Mouse (Mus musculus): ENCODE measurements around the gene Ssr2. TPM values are rescaled to one million over a fixed set of nuclear protein-coding genes. Genes with fewer than 3 reads are reported as not detected.

Gene Ssr2
- 56.5 TPM for polyA plus RNA-seq (2017; shearing (Covaris generic))

GRCm38 (mm10) chr3:88575540-88575939, at the start of gene Ssr2:
Gene Ssr2 (plus strand): TSS chr3:88575876.

GRCm38 (mm10) chr3:88532299-88532674, 43.4 kb upstream of the Ssr2 start, which contains the start of gene Mex3a:
Gene Mex3a (plus strand): TSS chr3:88532395.

GRCm38 (mm10) chr3:88548180-88548917, 27.3 kb upstream of the Ssr2 start, which contains the start of gene Rab25:
Gene Rab25 (minus strand): TSS chr3:88548300.

GRCm38 (mm10) chr3:88552676-88553524, 22.8 kb upstream of the Ssr2 start, which contains the start of gene Lamtor2:
Gene Lamtor2 (minus strand): TSS chr3:88553074.

GRCm38 (mm10) chr3:88553525-88553879, 22.2 kb upstream of the Ssr2 start, which contains the start of gene Ubqln4:
Gene Ubqln4 (plus strand): TSS chr3:88553758.

GRCm38 (mm10) chr3:88605666-88606065, 30.0 kb downstream of the Ssr2 start, which contains the start of gene Arhgef2:
Gene Arhgef2 (plus strand): TSS chr3:88605966.

Other genes with a start within 250 kb of the Ssr2 start
- 0.31 TPM for gene Tmem79, start 239.7 kb upstream of the Ssr2 start, polyA plus RNA-seq (2017; shearing (Covaris generic))
- 51.1 TPM for gene Smg5, start 239.6 kb upstream of the Ssr2 start, polyA plus RNA-seq (2017; shearing (Covaris generic))
- not detected for gene Paqr6, start 211.3 kb upstream of the Ssr2 start, polyA plus RNA-seq (2017; shearing (Covaris generic))
- gene Bglap3, start 203.1 kb upstream of the Ssr2 start, polyA plus RNA-seq (2017; shearing (Covaris generic)): not detected
- not detected for gene Bglap2, start 197.2 kb upstream of the Ssr2 start, polyA plus RNA-seq (2017; shearing (Covaris generic))
- gene Bglap, start 191.4 kb upstream of the Ssr2 start, polyA plus RNA-seq (2017; shearing (Covaris generic)): not detected
- gene Pmf1, start 165.5 kb upstream of the Ssr2 start, polyA plus RNA-seq (2017; shearing (Covaris generic)): 33.5 TPM
- gene Slc25a44, start 150.7 kb upstream of the Ssr2 start, polyA plus RNA-seq (2017; shearing (Covaris generic)): 12.7 TPM
- 109 TPM for gene Sema4a, start 114.7 kb upstream of the Ssr2 start, polyA plus RNA-seq (2017; shearing (Covaris generic))
- gene Lmna, start 65.9 kb upstream of the Ssr2 start, polyA plus RNA-seq (2017; shearing (Covaris generic)): 125 TPM
- not detected for gene Mex3a, start 43.5 kb upstream of the Ssr2 start, polyA plus RNA-seq (2017; shearing (Covaris generic))
- not detected for gene Rab25, start 27.6 kb upstream of the Ssr2 start, polyA plus RNA-seq (2017; shearing (Covaris generic))
- gene Lamtor2, start 22.8 kb upstream of the Ssr2 start, polyA plus RNA-seq (2017; shearing (Covaris generic)): 114 TPM
- 31.1 TPM for gene Ubqln4, start 22.1 kb upstream of the Ssr2 start, polyA plus RNA-seq (2017; shearing (Covaris generic))
- 74.7 TPM for gene Arhgef2, start 30.1 kb downstream of the Ssr2 start, polyA plus RNA-seq (2017; shearing (Covaris generic))
- gene Rxfp4, start 77.3 kb downstream of the Ssr2 start, polyA plus RNA-seq (2017; shearing (Covaris generic)): not detected
- gene Khdc4, start 109.9 kb downstream of the Ssr2 start, polyA plus RNA-seq (2017; shearing (Covaris generic)): 149 TPM
- 23.7 TPM for gene Rit1, start 141.0 kb downstream of the Ssr2 start, polyA plus RNA-seq (2017; shearing (Covaris generic))
- gene Syt11, start 199.3 kb downstream of the Ssr2 start, polyA plus RNA-seq (2017; shearing (Covaris generic)): 35.6 TPM

Data from effector memory CD4-positive, alpha-beta T cell, adult 5 months (primary cell).